Mouse (Mus musculus) gastrocnemius, postnatal 10 days (tissue): ENCODE measurements around the gene Pklr. TPM values are rescaled to one million over a fixed set of nuclear protein-coding genes. Genes with fewer than 3 reads are reported as not detected.
"Not testable (repeated sequence)": the region's sequence is repeated elsewhere in the genome, so short reads cannot be mapped to it uniquely, and the experiment has no call there.

Experiments
- DNase-seq: peaks from one replicate; pipeline ENCODE4 v3.0.0; 2021; ENCODE audit warnings: mixed read lengths
- total RNA-seq, 2 experiments: library from RNA; stranded (reverse); gene quantifications; 2 replicates each; pipeline ENCODE4 v1.2.3; 2021

The Pklr gene
- total RNA-seq, 2 experiments from 2014 or later: 0.41 TPM; not detected in 1

DNA sequence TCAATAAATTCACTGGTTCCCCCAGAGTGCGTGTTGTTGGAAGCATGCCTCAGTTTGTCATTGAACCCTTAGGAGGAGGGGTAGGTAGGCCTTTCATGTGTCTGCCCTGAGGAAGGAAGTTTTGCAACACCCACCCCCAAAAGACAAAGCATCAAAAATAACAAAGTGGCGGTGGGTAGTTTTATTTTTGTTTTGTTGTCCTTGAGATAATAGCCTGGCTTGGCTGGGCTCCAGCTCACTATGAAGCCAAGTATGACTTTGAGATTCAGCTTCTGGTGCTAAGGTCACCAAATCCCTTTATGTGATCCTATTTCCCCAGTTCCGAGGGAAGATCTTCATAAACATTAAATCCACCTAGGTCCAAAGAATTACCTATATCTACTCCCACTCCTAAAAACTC is 11.7 kb upstream of the Pklr start:
- no peak for DNase-seq

- no peak for DNase-seq
These were observed 10.0 kb upstream of the Pklr start for GRCm38 (mm10) chr3:89125981-89126380.

DNA sequence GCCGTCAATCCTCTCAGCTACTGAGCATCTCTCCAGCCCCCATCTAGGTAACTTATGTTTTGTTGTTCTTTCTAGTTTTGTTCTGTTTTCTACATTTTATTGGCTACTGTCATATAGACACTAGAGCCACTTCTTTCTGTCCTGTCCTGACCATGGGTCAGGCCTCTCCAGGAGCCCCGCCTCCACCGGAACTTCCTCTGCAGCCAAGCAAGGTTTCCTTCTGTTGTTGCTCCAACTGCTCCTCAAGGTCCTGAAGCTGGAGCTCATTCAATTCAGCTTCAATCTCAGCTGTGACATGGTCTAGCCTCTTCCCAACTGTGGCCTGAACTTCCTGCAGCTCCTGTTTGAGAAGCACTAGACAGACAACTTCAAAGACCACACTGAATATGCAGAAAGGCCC is 6.0 kb upstream of the Pklr start:
- DNase-seq: no peak

- DNase-seq: no peak
These were observed 4.1 kb upstream of the Pklr start for GRCm38 (mm10) chr3:89131816-89132215.

GRCm38 (mm10) chr3:89132285-89133062 is 3.5 kb upstream of the Pklr start:
- peak; percentile 26 for DNase-seq

DNA sequence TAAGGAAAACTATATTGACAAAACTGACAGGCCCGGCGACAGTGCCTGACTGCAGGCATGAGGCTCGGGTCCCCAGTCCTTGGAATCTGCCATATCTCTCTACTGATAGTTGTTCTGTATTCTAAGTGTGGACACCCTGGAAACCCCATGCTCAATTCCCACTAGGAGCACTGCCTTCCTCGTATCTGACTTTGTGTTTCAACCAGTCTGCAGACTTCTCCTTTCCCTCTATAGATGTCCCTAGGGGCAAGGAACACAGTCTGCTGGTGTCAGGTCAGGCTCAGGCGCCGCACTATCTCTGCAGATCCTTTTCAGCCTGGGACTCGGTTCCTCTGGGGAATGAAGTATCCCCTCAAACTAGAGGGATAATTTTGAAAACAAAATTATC is 2.9 kb upstream of the Pklr start:
- no peak for DNase-seq

DNA sequence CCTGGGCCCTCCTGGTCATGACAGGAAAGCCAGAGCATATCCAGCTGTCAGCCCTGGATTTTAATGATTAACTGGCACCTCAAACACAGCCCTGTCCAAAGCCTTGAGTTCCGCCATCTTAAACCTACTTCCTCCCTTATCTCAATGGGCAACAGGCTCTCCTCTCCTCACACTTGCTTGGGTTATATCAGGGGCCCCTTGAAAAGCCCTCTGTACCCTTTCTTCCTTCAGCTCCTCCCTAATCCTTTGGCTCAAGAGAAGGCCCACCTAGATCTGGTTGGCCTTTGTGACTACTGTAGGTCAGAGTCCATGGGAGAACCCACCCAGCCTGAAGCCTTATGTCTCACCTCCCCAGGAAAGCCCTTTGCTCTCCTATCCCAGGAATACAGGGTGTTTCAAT is 2.2 kb upstream of the Pklr start:
- DNase-seq: no peak

DNA sequence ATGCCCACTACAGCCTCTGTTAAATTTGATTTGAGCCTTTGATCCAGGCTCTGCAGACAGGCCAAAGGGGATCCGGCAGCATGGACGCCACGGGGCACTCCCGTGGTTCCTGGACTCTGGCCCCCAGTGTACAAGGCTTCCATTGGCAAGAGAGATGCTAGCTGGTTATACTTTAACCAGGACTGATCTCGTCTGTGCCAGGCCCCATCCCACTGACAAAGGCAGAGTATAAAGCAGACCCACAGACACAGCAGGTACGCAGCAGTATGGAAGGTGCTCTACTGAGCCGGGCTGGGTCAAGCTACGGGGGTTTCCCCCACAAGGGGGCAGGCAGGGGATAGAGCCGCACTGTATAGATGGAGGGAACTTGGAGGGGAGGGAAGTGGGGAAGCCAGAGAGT is 423 bp downstream of the Pklr start:
- DNase-seq: no peak

GRCm38 (mm10) chr3:89144821-89145220 is 8.9 kb downstream of the Pklr start:
- no peak for DNase-seq

DNA sequence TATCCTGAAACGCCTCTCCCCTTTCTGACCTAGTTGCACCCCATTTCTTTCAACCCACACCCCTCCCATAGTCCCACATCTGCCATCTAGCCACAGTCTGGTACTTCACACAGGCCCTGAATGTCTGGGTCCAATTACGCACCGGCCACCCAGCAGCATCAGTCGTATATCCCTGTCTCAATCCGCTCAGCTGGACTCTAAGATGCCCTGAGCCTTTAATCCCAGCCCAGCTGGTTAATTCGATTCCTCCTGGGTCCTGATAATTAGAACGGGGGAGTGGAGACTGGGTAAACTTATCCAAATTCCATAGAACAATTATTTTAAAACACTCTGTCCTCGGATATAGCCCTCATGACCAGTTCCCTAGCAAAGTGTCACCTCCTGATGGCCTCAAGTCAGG is 9.6 kb downstream of the Pklr start:
- DNase-seq: no peak

GRCm38 (mm10) chr3:89147101-89147978 is 11.4 kb downstream of the Pklr start:
- DNase-seq: no peak

- no peak for DNase-seq
These were observed 12.0 kb downstream of the Pklr start for GRCm38 (mm10) chr3:89147979-89148311.

DNA sequence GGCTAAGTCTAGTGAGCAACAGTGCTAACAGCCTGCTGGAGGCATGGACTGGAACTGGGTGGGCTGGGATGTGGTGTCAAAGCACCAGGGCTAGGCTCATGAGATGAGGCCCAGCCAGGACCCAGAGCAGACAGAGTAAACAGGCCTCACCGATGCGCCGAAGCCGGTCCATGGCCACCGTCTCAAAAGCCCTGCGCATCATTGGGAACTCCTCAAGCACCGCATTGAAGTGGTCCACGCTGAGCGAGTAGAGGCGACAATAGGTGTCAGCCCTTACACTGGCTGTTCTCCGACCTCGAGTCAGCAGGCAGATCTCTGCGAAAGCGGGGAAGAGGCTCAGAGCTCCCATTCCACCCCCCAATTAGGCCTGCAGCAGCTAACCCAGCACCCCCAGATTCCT is 12.6 kb downstream of the Pklr start:
- DNase-seq: no peak

GRCm38 (mm10) chr3:89152084-89152835 is 16.3 kb downstream of the Pklr start:
- DNase-seq: no peak

DNA sequence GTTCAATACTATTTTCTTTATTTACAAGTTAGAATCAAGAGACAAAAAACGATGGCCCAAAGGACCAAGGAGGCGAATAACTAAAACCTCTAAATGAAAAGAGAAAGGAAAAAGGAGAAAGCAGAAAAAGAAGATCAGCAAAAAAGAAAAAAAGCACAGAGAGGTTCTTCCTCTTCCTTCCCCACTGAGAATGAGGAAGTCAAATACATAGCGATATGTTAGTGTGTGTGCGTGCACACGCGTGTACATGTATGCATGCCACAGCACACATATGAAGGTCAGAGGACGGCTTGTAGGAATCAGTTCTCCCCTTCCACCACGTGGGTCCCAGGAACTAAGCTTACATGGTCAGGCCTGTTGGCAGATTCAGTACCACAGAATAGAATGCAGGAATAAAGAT is 21.0 kb downstream of the Pklr start:
- no peak for DNase-seq

DNA sequence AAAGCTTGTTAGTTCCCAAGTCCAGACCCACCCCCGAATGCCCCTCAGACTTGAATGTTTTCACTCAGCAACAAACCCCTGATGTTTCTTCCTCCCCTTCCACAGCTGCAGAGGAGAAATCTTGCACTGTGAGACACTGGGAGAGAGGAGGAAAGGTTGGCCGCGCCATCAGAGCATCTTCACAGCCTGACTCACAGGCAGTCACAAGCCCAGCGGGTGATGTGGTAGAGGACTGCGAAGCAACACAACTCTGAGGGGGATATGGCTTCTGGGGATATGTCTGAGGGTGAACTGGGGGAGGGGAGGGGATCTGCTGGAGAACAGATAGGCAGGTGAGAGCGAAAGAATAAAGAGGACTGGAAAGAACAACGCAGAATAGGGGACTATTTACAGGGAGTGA is 22.7 kb downstream of the Pklr start:
- no peak for DNase-seq

DNA sequence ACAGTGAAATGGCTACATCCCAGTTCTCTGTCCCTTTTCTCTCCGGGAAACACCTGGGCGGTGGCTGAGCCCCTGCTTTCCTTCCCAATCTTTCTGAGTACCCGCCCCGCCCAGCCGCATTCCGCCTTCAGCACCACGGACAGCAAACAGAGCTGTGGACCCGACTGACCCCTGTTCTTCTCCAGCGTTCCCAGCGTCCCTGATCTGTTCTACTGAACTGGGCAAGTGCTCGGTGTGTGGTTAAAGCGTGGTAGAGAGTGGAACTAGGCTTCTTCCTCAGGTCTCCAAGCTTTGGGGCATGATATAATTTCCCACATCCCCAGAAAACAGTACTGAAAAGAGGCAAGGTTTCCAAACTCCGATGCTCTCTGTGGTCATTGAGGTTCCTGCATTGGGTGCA is 23.3 kb downstream of the Pklr start:
- peak; percentile 72 for DNase-seq

DNA sequence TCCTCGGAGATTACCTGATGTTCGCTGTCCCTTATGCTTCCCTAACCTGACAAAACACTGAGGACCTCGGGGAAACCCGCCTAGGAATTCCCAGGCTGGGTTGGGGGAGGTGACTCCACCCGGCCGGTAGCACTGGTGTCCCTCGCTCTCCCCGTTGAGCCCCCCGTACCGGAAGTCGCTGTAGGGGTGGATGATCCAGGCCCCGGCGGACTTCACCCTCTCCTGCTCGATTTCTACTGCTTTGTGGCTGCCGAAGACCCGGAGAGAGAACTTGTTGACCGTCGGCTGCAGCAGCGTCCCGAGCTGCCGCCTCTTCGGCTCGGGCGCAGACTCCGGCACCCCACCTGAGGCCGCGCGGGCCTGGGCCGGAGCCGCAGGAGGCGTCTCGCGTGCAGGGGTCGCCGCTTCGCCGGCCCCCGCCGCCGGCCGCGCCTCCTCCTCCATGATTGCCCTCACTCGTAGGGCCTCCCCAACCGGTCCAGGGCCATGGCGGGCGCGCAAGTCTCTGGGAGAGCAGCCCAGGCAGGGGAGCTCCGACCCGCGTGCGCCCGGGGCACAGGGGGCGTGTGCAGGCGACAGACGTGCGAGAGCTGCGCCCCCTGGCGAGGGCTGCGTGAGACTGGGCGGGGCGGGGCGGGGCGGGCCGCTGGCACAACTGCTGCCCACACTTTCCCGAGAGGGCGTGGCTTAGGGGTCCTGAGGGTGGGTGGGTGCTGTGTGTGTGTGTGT is 23.8 kb downstream of the Pklr start, which contains the start of gene Hcn3:
Gene Hcn3 (minus strand): TSS at position 581 of the 729 bp plus-strand sequence.
- peak; percentile 74 for DNase-seq

- DNase-seq: not testable (repeated sequence)
These were observed 25.3 kb downstream of the Pklr start for GRCm38 (mm10) chr3:89161207-89161606.

DNA sequence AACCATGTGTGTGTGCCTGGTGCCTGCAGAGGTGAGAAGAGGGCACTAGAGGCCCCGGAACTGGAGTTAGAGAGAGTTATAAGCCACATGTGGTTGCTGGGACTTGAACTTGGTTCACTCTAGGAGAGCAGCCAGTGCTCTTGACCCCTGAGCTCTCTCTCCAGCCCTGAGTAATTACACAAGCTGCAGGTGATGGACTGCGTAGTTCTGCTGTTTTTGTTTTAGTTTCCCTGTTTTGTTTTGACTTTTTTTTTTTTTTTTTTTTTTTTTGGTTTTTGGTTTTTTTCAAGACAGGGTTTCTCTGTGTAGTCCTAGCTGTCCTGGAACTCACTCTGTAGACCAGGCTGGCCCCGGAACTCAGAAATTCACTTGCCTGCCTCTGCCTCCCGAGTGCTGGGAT is 25.8 kb downstream of the Pklr start:
- no peak for DNase-seq

GRCm38 (mm10) chr3:89163123-89163522 is 27.2 kb downstream of the Pklr start:
- DNase-seq: no peak

DNA sequence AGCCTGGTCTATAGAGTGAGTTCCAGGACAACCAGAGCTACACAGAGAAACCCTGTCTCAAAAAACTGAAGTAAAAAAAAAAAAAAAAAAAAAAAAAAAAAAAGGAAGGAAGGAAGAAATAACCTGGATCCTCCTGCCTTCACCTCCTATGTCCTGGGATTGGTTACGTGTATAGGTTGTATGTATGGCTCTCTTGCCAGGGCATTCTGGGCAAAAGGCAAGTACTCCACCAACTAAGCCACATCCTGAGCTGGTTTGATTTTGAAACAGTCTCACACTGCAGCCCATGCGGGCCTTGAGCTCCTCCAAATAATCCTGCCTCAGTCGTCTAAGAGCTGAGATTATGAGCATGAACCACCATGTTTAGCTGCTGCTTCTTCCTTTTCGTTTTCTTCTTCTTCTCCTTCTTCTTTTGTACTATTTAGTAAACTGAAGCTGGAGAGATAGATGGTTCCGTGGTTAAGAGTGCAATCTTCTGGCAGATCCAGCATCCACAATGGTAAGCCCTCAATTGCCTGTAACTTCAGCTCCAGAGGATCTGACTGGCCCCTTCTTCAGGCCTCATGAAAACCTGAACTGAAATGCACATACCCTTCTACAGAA is 27.8 kb downstream of the Pklr start:
- no peak for DNase-seq
